In genomic region chr7:100495581-100496251, GRCm38 (mm10) we compare ENCODE assay signal across 7 mouse cellular contexts. TPM values are rescaled to one million over a fixed set of nuclear protein-coding genes. Genes with fewer than 3 reads are reported as not detected.
DNase-seq lines count a peak whose midpoint lies in the region; ATAC-seq and TF ChIP-seq lines count a peak whose summit lies in the region.

No protein-coding gene starts in this region.

- no peak for TF ChIP-seq CTCF in Patski (IDR thresholded peaks at IDR 0.05)

- peaks cover 34% of the 10 kb centered on the region for H3K4me1 ChIP-seq in intestine, embryonic 15.5 days (replicated peaks)
- H3K4me1 ChIP-seq in megakaryocyte, embryonic 14.5 days = peaks cover 74% of the 10 kb centered on the region

- CTCF ChIA-PET in Patski (lab: Charles Lee) = no interaction called here

- peaks cover 27% of the 10 kb centered on the region for H3K36me3 ChIP-seq in intestine, embryonic 15.5 days
- peaks cover 68% of the 10 kb centered on the region for H3K36me3 ChIP-seq in megakaryocyte, embryonic 14.5 days (replicated peaks; ENCODE audit: low read length)

- in situ Hi-C loops in Patski (cut with MboI; ENCODE audit: low pct_unique_long_range_greater_than_20kb) = no loop called here

- H3K9ac ChIP-seq in intestine, embryonic 15.5 days = peak overlapping the region; percentile 34; the same call in 1 of the 2 replicates

- intact Hi-C loops in left cerebral cortex, postnatal 14 days (cut with DNase I) = no loop called here

- no peak for DNase-seq in Patski (ENCODE audit: low read depth, low spot score)
- DNase-seq in c-Kit-positive CD71-negative TER-119-negative erythroid progenitor cells, embryonic 14.5 days (ENCODE audit: low read depth) = peak; percentile 81
- DNase-seq in frontal cortex, postnatal 36 days (ENCODE audit: low spot score in 2 of 2) = peak; percentile 61 to 64
- peak; percentile 74 to 95 for DNase-seq in left cerebral cortex, postnatal 14 days (ENCODE audit: low spot score in 2 of 2)
- DNase-seq in right cerebral cortex, postnatal 4 days = peak; percentile 33

- H3K9me3 ChIP-seq in intestine, embryonic 15.5 days = no peaks in the 10 kb centered on the region
- H3K9me3 ChIP-seq in megakaryocyte, embryonic 14.5 days = no peaks in the 10 kb centered on the region

- no peaks in the 10 kb centered on the region for H3K27me3 ChIP-seq in Patski
- H3K27me3 ChIP-seq in intestine, embryonic 15.5 days (replicated peaks) = no peaks in the 10 kb centered on the region
- H3K27me3 ChIP-seq in megakaryocyte, embryonic 14.5 days (replicated peaks) = no peaks in the 10 kb centered on the region

- H3K4me3 ChIP-seq in intestine, embryonic 15.5 days (replicated peaks) = peak overlapping the region; percentile 52
- peak overlapping the region; percentile 94 for H3K4me3 ChIP-seq in megakaryocyte, embryonic 14.5 days (replicated peaks)

- 21% methylated on average over 11 of the region's 11 CpGs for WGBS in intestine, embryonic 15.5 days

- peak overlapping the region; percentile 90 for H3K4me2 ChIP-seq in intestine, embryonic 15.5 days (replicated peaks)

- H3K27ac ChIP-seq in intestine, embryonic 15.5 days = peak overlapping the region; percentile 78

- peak; percentile 18 for ATAC-seq in Patski
- peak; percentile 68 for ATAC-seq in intestine, embryonic 15.5 days

- POLR2A ChIA-PET in Patski (lab: Charles Lee) = no interaction called here

RNA-seq across cellular contexts. Expression of gene Ucp2, which starts 2.6 kb away (rescaled TPM):
- polyA plus RNA-seq in Patski (2021) = 47.7 TPM
- 272 and 287 TPM in 2 replicates for polyA plus RNA-seq in intestine, embryonic 15.5 days (2015; fragmentation: Nextera tagmentation; extraction: Ambion mirVana)
- total RNA-seq in left cerebral cortex, postnatal 14 days (2021) = 10 to 100 TPM; 67.7 to 85.6 TPM
- 395 and 840 TPM in 2 replicates for polyA plus RNA-seq in megakaryocyte, embryonic 14.5 days (2012; ENCODE audit: insufficient read depth, low replicate concordance)

RNA-seq across cellular contexts. Expression of gene Dnajb13, which starts 19.0 kb away (rescaled TPM):
- polyA plus RNA-seq in Patski (2021) = 0.05 TPM
- 0.28 and 0.41 TPM in 2 replicates for polyA plus RNA-seq in intestine, embryonic 15.5 days (2015; fragmentation: Nextera tagmentation; extraction: Ambion mirVana)
- total RNA-seq in left cerebral cortex, postnatal 14 days (2021) = under 1 TPM; 0.36 to 0.66 TPM
- polyA plus RNA-seq in megakaryocyte, embryonic 14.5 days (2012; ENCODE audit: insufficient read depth, low replicate concordance) = not detected in 2 replicates

RNA-seq across cellular contexts. Expression of gene Ucp3, which starts 22.9 kb away (rescaled TPM):
- polyA plus RNA-seq in Patski (2021) = 0.06 TPM
- not detected in 2 replicates for polyA plus RNA-seq in intestine, embryonic 15.5 days (2015; fragmentation: Nextera tagmentation; extraction: Ambion mirVana)
- total RNA-seq in left cerebral cortex, postnatal 14 days (2021) = 1 to 10 TPM; 1.2 to 1.7 TPM
- polyA plus RNA-seq in megakaryocyte, embryonic 14.5 days (2012; ENCODE audit: insufficient read depth, low replicate concordance) = not detected in 2 replicates

RNA-seq across cellular contexts. Expression of gene Coa4, which starts 41.2 kb away (rescaled TPM):
- polyA plus RNA-seq in Patski (2021) = 12.6 TPM
- polyA plus RNA-seq in intestine, embryonic 15.5 days (2015; fragmentation: Nextera tagmentation; extraction: Ambion mirVana) = 40.8 and 49.3 TPM in 2 replicates
- total RNA-seq in left cerebral cortex, postnatal 14 days (2021) = 10 to 100 TPM in 1 of 2 experiments, 1 to 10 TPM in 1; 9.4 to 10.6 TPM
- polyA plus RNA-seq in megakaryocyte, embryonic 14.5 days (2012; ENCODE audit: insufficient read depth, low replicate concordance) = 3.6 and 17.4 TPM in 2 replicates
